Mouse (Mus musculus) kidney, adult 2 months (tissue): Measurements from ENCODE around the gene Bphl. TPM values are rescaled to one million over a fixed set of nuclear protein-coding genes. Genes with fewer than 3 reads are reported as not detected.
A peak's percentile ranks its signal among the peaks of the same experiment; 100 is the strongest.

Source experiments
- DNase-seq: peaks from one replicate; pipeline ENCODE4 v3.0.0; 2021
- H3K27ac ChIP-seq: fragments of 200-500 bp; 2 replicates; pipeline ENCODE4 v1.5.1; 2012; ENCODE audit warnings: low read depth, low read length, control low read depth, inconsistent platforms; ENCODE audit not compliant: insufficient read depth
- H3K27me3 ChIP-seq: fragments of 200-500 bp; replicated peaks from 2 replicates; pipeline ENCODE4 v1.6.1; 2012; ENCODE audit warnings: mild to moderate bottlenecking, moderate library complexity, low read length, inconsistent platforms; ENCODE audit not compliant: control insufficient read depth, insufficient read depth
- H3K36me3 ChIP-seq: fragments of 200-500 bp; 2 replicates; pipeline ENCODE4 v1.6.1; 2012; ENCODE audit warnings: mild to moderate bottlenecking, moderate library complexity, low read length, inconsistent platforms; ENCODE audit not compliant: control insufficient read depth, insufficient read depth
- H3K4me1 ChIP-seq: fragments of 200-500 bp; 2 replicates; pipeline ENCODE4 v1.6.1; 2011; ENCODE audit warnings: low read length; ENCODE audit not compliant: control insufficient read depth, insufficient read depth
- H3K4me3 ChIP-seq: fragments of 200-500 bp; 2 replicates; pipeline ENCODE4 v1.5.1; 2011; ENCODE audit warnings: mild to moderate bottlenecking, low read depth, low read length, control low read depth; ENCODE audit not compliant: insufficient read depth
- CTCF ChIP-seq: fragments of 200-500 bp; conservative IDR thresholded peaks from 2 replicates; pipeline ENCODE4 v1.5.1; 2011; ENCODE audit warnings: low read depth, mild to moderate bottlenecking, control low read depth, low read length, moderate library complexity, mixed read lengths; ENCODE audit not compliant: insufficient read depth, insufficient read length
- POLR2A ChIP-seq: fragments of 200-500 bp; IDR thresholded peaks from one replicate; pipeline ENCODE4 v1.6.1; 2011; ENCODE audit warnings: low read depth, low read length, control low read depth
- WGBS: fragments of 180-500 bp; shearing (Covaris S2); methylation state at CpG from one replicate; pipeline ENCODE4 v1.1.7; 2018; 5-methylcytosine and 5-hydroxymethylcytosine counted together
- polyA plus RNA-seq: library from polyadenylated mRNA; depleted of rRNA; stranded (reverse); fragments of >200 nt; gene quantifications from 2 replicates; pipeline ENCODE4 v1.2.3, GENCODE M21; 2012

Bphl gene
- polyA plus RNA-seq, 1 experiment = 392 TPM

DNA sequence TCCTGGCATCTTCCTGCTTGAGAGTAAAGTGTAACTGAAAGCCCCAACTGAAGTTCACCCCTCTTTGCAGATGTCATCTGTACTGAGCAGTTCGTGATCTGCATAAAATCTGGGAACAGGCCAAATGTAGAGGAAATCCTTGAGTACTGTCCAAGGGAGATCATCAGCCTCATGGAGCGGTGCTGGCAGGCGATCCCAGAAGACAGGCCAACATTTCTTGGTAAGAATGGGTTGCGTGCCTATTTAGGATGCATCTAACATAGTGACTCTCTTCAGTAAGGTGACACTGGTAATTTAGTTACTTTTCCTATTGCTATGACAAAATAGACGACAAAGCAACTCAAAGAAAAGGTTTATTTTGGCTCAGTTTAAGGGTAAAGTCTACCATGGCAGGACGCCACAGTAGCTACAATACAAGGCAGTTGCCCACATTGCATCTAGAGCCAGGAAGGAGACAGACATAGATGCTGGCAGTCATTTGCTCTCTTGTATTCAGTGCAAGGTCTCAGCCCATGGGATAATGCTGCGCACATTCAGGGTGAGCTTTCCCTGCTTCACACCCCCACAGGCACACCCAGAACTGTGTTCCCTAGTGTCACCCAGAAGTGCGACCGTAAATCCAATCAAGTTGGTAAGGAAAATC lies 20.3 kb upstream of the Bphl start:
- peaks cover 24% of the 10 kb centered on the region for H3K36me3 ChIP-seq
- no peaks in the 10 kb centered on the region for H3K27me3 ChIP-seq
- no peak for DNase-seq
- no peak overlapping the region for H3K27ac ChIP-seq
- WGBS = 86% methylated on average over 9 of the region's 9 CpGs
- H3K4me1 ChIP-seq = no peaks in the 10 kb centered on the region
- no peak overlapping the region for H3K4me3 ChIP-seq
- TF ChIP-seq CTCF = no peak
- no peak for TF ChIP-seq POLR2A

DNA sequence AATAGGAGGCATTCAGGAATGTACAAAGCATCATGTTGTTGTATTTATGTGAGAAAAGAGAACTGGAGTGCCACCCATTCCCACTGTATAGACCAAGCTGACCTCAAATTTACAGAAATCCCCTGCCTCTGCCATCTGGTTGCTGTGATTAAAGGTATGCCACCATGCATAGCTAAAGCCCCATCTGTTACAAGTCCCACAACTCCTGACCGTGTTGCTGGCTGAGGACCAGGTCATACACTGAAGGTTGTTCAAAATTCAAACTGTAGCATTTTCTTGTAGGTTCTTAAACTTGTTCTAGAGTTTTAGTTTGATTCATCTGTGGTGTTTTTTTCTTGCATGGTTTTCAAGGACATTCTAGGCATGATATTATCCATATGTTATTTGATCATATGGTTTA lies 18.9 kb upstream of the Bphl start:
- Histone ChIP-seq H3K4me1 (no peaks in the 10 kb centered on the region), H3K27ac (no peak overlapping the region), H3K4me3 (no peak overlapping the region), H3K36me3 (peaks cover 26% of the 10 kb centered on the region), H3K27me3 (no peaks in the 10 kb centered on the region)
- no peak for DNase-seq
- 89% methylated on average over 1 of the region's 1 CpGs for WGBS
- TF ChIP-seq POLR2A (no peak), CTCF (no peak)

DNA sequence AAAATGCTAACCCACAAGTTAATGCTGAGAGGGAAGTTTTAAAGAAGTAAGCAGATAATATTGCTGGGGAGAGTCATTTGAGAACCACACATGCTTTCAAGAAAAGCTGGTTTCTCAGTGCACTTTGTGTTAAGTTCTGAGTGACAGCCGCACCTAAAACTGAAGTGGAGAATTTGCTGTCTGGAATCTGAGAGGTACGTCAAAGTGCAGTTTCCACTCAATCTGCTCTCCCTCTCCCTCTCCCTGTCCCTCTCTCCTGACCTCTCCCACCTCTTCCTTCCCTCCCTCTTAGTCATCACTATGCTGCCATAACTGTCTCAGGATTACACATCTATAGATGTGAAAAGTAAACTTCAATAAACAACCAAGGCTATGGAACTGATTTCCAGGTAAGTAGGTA lies 15.4 kb upstream of the Bphl start:
- TF ChIP-seq POLR2A (no peak), CTCF (no peak)
- peaks cover 19% of the 10 kb centered on the region for H3K36me3 ChIP-seq

GRCm38 (mm10) chr13:34032041-34032440 lies 5.4 kb upstream of the Bphl start:
- Histone ChIP-seq H3K36me3 (peaks cover 3% of the 10 kb centered on the region; the same call in 1 of the 2 replicates), H3K27ac (no peak overlapping the region), H3K27me3 (no peaks in the 10 kb centered on the region), H3K4me1 (peaks cover 7% of the 10 kb centered on the region), H3K4me3 (no peak overlapping the region)
- DNase-seq = no peak
- no peak for TF ChIP-seq POLR2A
- TF ChIP-seq CTCF = no peak
- WGBS = 84% methylated on average over 2 of the region's 2 CpGs

More for the DNA sequence above, 15.4 kb upstream of the Bphl start:
- Histone ChIP-seq H3K4me3 (no peak overlapping the region), H3K27ac (no peak overlapping the region), H3K4me1 (no peaks in the 10 kb centered on the region), H3K27me3 (no peaks in the 10 kb centered on the region)
- WGBS = 81% methylated on average over 2 of the region's 2 CpGs
- no peak for DNase-seq

DNA sequence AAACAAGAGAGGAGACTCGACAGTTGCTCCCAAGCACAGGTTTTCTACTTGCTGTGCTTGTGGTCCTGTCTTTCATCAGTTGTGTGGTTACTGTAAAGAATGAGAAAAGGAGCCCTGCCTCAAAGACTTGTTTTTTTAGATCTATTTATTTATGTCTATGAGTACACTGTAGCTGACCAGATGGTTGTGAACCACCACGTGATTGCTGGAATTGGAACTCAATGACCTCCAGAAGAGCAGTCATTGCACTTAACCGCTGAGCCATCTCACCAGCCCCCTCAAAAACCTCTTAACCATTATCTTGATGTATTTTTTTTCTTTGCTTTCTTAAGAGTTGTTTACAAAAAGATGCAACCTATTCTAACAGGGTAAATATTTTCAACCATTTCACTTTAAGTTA lies 2.0 kb upstream of the Bphl start:
- peaks cover 15% of the 10 kb centered on the region for H3K4me1 ChIP-seq
- TF ChIP-seq POLR2A = no peak
- no peak for TF ChIP-seq CTCF
- H3K27ac ChIP-seq = peak overlapping the region; percentile 69; the same call in 1 of the 2 replicates
- H3K4me3 ChIP-seq = no peak overlapping the region
- H3K36me3 ChIP-seq = peaks cover under 1% of the 10 kb centered on the region; the same call in 1 of the 2 replicates
- DNase-seq = peak; percentile 52
- WGBS = 44% methylated on average over 3 of the region's 3 CpGs
- H3K27me3 ChIP-seq = no peaks in the 10 kb centered on the region

GRCm38 (mm10) chr13:34036726-34037125 lies 671 bp upstream of the Bphl start:
- peak overlapping the region; percentile 71; the same call in 1 of the 2 replicates for H3K27ac ChIP-seq
- DNase-seq = no peak
- H3K36me3 ChIP-seq = no peaks in the 10 kb centered on the region
- peaks cover 17% of the 10 kb centered on the region for H3K4me1 ChIP-seq
- H3K27me3 ChIP-seq = no peaks in the 10 kb centered on the region
- WGBS = 71% methylated on average over 5 of the region's 5 CpGs
- no peak overlapping the region for H3K4me3 ChIP-seq
- TF ChIP-seq CTCF (no peak), POLR2A (no peak)

- WGBS = 17% methylated on average over 5 of the region's 5 CpGs
- Histone ChIP-seq H3K36me3 (no peaks in the 10 kb centered on the region), H3K27ac (peak overlapping the region; percentile 94), H3K27me3 (no peaks in the 10 kb centered on the region), H3K4me3 (peak overlapping the region; percentile 86), H3K4me1 (peaks cover 24% of the 10 kb centered on the region)
- no peak for DNase-seq
- TF ChIP-seq CTCF = no peak
- TF ChIP-seq POLR2A = no peak
These were observed 647 bp downstream of the Bphl start for GRCm38 (mm10) chr13:34038056-34038432.
